Mouse (Mus musculus): ENCODE results near the gene Cacna2d3.

Cacna2d3 gene

DNA sequence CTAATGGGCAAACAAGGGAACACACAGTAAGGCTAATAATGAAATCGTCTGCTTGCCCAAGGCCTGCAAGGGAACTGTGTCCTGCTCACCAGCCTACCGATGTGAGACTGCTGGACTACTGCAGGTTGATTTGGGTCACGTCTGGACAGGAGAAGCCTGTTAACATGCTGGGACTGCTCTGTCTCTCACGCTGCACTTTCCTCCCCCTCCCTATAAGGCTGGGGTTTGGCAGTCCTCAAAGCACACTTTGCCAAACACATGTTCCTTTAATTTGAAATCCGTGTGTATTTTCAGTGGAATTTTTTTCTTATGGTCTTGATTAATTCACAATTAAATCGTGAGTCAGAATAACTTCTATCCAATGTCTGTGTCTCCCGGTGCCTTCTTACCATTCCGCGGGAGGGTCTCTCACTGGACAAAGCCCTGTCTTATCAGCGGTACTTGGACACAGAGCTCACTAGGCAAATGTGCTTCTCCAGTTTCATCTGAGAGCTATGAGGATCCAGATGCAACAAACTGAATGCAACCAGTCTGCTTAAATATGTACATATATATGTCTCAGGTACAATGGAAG, 584.6 kb downstream of the Cacna2d3 start:
- no peak for DNase-seq

DNA sequence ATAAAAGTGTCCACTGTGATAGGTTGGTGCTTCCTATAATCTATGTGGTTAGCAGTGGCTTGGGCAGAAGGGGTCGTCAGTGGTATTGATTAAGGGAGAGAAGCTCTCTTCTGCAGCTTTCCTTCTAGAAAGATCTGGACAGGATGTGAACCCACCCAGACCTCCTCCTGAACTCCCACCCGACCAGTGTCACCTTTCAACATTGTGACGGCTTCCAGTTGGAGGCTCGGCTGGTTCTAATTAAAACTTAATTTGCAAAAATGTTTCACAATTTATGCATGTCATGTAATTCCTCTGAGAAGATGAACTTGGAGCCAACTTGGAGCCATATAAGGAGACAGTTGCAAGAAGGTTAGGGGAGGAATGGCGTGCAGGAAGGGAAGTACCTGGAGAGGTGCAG, 586.8 kb downstream of the Cacna2d3 start:
- DNase-seq, result no peak

DNA sequence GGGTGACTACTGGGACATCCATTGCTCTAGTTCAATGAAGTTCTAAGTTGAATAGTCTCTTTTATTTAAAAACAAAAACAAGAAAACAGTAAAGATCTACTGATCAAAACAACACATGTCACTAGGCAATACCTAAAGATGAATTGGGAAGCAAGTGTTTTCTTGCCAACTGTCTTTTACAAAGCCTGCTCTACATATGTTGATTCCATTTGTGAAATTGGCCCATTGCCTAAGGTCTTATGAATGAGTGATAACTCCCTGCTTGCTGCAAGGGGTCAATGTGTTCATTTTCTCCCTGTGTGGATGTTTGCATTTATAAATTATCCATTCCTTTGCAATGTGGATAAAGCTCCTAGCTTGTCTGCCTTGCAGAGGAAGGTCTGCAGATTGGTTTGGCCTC, 591.2 kb downstream of the Cacna2d3 start:
- no peak for DNase-seq

DNA sequence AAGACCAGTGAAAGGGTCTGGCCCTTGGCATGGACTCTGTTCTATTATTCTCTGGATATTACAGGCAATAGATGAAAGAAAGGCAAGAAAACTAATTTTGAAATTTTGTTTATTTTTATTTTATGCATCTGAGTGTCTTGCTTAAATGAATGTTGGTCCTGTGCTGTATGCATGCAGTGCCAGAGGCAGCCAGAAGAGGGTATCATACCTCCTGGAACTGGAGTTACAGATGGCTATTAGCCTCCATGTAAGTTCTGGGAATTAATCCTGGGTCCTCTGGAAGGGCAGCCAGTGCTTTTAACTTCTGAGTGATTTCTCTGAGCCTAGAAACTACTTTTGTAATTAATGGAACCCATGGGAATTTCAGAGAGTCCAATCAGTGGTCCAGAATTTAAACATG, 597.8 kb downstream of the Cacna2d3 start:
- DNase-seq, result no peak

DNA sequence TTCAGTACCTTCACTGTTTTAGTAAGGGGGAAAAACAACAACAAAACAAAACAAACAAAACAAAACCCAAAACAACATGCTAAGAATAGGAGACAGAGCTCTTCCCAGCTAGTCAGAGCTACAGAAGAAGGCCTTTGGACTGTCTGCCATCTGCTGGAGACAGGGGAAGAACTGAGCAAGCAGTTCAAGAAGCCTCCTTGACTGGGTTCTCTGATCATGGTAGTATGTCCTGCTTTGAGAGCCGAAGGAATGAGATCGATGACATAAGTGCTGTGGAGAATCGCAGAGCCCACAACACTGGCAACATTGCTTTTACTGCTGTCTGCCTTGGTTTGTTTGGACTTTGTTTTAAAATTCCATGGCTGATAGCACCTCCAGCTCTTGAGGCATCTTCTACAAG, 598.9 kb downstream of the Cacna2d3 start:
- no peak for DNase-seq

DNA sequence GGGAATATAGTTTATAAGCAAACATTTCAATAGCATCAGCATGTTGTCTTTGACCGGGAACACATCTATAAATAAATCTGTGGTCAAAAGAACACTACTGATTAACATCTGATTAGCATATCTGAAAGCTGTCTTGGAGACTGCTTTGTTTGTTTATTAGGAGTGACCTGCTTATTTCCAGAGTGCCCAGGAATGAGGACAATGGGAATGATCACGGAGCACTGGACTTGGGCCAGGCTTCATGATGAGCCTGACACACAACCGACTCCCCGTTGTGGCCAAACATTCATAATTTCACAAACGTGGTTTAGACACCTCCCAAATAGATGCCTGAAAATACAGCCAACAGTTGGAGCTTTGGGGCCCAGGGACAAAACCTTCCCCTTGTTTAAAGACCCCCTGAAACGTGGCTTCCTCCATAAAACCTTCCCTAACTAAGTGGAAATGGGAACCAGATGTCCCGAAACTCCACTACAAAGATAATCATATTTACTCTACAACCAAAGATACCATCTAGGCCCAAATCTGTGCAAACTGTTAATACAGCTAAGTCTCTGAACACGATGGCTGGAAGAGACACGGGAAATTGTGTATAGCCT, 607.7 kb downstream of the Cacna2d3 start:
- DNase-seq, result no peak

DNA sequence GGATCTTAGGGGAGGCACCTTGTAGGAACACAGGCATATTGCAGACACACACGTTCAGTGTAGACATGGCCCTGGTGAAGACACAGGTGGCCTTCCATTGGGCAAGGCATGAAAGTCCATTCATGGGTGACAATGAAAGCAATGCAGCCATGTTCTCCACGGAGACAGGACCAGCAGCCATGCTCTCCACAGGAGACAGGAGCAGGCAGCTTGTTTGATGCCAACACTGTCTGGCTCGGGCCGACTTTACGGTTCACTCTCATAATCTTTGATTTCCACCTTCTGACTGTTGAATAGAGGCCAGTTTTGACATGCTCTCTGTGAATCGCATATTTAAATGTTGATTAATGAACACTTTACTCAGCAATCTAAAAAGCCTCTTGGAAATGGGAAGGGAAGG, 610.0 kb downstream of the Cacna2d3 start:
- no peak for DNase-seq

DNA sequence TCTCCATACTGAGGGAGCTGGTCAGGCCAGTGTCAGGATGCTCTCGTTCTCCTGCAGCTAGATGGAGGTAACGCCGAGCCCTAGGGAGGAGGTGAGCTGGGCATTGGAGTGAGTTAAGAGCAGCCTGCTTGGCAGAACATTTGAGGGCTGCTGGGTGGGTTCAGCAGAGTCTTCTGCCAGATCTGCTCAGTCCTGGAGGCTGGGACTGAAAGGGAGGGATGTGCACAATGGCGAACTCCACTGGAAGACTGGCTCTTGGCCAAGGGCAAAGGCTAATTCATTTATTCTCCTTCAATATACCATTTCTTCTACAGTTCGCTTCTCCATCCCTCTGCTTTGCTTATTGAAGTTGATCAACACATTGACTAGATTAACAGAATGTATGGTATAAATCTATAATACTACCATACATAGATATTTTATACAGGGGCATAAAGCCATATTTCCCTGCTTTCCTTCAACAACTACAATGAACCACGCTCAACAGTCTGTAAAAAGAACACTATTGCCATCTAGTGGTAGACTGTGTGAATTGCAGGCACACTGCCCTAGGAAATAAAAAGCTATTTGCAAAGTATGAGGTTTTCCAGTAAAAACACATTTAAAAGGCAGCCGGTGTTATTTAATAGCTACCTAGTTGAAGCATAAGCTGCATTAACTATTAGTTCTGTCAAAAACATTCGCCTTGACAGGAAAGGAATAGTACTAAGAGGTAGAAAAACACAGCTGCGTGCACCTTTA, 611.1 kb downstream of the Cacna2d3 start:
- DNase-seq, result no peak

DNA sequence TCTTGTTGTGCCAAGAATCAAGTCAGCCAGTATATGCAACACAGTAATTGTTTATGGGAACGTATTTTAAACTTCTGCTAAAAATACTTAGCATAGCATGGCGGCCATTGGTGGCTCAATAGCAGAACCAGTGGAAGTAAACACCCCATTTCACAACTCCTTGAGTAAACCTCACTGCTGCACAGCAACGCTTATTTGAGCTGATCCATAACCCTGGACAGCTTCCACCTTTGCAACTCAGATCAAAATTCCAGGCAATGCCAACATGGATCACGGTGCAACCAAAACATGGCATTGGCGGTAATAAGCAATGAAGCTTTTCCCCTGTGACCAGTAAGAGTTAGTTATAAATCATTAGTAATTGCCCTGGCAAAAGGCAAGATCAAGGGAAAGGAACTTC, 614.2 kb downstream of the Cacna2d3 start:
- no peak for DNase-seq

DNA sequence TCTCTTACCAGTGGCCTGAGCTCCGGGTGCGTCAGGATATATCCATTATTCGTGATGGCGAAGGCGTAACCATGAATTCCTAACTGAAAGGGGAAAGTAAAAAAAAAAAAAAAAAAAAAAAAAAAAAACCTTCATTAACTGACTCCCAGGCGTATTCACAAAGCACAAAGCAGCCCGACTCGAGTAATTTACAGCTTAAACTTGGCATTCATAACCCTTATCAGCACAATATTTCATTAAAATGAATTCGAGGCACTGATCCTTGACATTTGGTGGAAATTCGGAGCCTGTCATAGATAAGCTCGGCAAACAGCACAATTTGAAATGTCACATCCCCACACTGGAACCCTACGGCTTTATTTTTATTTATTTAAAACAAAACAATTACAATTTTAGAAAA, 623.9 kb downstream of the Cacna2d3 start:
- no peak for DNase-seq

DNA sequence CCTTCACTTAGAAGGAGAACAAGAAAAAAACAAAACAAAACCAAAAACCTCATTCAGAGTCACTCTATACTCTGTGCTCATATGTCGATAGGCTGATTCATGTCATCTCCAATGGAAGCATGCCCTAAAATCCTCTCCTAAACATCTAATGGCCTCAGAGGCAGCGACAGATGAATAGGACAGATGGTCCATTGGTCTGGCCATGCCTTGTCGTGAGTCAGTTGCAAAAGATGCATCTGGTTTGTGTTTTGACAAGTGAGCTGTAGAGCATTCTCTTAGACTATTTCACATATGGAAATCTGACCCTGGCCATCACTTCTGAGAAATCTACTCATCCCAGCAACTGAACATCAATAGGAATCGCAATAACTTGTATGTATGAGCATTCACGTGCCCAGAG, 626.2 kb downstream of the Cacna2d3 start:
- DNase-seq, result no peak

DNA sequence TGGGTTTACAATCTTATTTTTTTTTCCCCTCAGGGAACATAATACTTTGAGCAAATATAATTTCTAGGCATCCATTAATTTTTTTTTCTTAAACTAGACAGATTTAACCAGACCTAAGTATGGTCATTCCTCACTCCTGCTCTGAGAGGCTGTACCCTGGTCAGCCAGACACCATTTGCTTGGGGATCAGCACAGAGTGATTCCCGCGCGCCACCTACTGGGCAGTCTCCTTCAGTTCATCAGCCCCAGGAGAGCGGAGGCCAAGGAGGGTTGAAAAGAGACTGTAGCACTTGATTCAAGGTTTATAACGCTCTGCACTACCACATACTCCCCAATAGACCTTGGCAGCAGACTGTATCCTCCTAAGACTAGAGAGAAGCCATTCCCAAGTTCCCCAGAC, 631.6 kb downstream of the Cacna2d3 start:
- no peak for DNase-seq

DNA sequence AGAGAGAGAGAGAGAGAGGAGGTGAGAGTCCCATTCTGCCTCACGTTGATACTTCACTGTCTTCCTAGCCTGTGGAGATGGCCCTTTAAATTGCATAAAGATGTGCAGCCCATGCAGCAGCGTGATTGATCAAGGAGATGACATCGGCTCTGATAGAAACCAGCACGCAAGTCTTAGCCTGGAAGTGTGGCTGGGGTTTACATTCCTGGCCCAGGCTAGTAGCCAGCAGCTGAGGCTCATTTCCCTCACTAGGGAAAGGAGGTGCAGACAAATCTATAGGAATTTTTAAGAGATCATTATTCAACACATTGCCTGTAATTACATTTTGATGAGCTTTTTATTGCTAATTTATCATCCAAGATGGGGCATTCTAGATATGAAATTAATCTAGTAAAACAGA, 635.1 kb downstream of the Cacna2d3 start:
- no peak for DNase-seq

DNA sequence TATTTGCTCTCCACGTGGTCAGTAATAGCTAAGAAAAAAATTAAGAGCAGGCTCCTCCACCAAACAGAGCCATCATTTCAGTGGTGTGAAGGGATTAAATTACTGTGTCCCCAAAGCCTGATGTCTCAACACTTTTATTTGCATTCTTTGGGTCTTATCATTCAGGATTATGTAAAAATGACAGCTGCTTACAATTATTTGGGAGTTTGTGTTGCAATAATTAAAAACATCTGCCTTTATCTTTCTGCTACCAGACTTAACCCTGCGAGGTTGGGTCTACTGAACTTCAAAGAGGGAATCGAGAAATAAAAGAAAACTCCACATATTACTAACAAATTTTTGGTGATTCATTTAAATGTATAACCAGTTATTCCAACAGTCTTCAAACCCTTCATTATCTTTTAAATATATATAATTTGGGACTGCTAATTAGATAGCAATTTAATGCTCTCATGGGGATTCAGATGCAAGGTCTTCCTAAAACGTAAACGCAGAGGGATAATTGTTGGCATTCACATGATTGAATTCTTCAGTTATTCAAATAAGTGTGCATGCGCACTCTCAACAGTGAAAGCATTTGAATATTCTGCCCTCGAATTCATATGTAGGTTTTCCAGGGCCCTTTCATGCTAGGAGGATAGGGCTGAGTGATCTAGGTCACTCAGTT, 636.0 kb downstream of the Cacna2d3 start:
- no peak for DNase-seq

DNA sequence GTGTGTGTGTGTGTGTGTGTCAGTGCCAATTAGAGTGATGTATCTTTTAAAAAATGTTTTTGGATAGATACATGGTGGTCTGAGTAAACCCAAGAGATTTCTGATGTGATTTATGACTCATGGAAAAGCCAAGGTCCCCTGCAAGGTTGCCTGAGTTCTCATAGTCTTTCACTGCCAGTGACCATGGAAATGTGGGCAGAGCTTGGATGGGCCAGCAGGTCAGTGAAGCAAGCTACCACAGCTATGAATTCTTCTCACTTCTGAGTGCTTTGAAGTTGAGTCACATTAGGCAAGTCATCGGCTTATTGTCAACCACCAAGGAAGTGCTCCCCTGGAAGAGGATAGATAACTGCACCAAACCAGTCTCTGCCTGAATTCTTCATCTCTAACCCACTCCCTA, 639.5 kb downstream of the Cacna2d3 start:
- no peak for DNase-seq

DNA sequence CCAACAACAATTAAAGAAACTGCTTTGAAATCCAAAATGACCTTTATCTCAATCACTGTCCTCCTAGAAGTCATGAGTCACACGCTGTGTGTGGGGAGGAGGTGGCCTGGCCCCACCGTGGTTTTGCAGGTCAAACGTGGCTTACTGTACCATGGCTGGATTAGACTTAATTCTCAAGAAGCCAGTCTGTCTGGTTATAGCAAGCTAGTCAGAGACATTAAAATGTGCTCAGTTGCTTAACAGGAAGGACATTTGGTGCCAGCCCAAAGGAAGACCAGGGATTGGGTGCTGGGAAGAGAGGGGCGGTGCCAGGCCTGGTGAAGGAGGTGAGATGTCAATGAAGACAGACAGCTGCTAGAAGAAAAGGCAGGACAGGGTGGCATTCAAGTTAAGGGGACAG, 641.0 kb downstream of the Cacna2d3 start:
- DNase-seq, result no peak

DNA sequence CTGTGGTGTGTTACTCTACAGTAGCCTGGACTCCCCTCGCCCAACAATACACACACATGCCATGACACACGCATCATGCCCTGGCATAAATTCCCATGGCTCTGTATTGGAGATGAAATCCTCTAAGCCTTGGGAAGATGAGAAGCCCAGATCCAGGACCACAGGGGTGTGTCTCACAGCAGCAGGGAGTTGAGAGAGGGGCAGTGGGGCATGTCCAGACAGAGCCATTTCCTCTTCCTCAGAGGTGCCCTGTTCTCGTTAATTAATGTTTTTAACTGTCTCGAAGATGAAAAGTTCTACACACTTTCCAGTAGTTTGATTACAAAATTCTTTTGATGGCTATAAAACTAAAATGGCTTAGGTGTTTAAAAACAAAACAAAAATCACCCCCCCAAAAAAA, 641.4 kb downstream of the Cacna2d3 start:
- DNase-seq, result no peak

DNA sequence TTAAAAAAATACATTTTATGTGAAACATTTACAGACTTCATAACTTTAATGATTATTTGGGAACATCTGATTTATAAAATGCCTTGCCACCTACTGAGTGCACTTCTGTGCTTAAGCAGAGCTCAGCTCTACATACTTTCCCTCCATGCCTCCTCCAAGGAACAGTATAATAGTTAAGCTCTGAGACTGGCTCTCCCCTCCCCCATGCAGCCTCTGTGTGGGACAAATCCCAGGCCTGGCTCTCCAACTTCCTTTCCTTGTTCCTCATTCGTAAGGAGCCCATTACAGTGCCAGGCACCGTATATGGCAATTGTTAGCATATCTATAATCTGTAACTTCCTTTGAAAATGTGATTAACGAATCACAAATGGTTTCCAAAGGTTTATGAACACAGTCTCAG, 644.2 kb downstream of the Cacna2d3 start:
- DNase-seq, result no peak

DNA sequence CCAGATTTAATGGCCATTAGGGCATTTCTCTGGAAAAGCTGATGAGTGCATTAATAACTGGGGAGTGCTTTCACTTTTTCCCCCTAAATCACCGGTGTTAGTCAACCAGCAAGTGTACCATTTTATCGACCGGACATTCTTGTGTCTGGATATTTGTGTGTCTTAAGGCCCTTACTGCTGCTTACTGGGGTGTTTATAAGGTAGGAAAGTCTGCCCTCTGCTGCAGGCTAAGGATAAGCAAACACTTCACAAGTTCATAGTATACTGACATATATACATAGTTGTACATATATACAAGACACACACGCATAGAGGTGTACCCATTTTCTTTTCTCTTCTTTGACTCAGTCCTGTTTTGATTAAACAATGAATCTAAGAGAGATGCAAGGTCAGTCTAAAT, 647.9 kb downstream of the Cacna2d3 start:
- DNase-seq, result no peak

DNA sequence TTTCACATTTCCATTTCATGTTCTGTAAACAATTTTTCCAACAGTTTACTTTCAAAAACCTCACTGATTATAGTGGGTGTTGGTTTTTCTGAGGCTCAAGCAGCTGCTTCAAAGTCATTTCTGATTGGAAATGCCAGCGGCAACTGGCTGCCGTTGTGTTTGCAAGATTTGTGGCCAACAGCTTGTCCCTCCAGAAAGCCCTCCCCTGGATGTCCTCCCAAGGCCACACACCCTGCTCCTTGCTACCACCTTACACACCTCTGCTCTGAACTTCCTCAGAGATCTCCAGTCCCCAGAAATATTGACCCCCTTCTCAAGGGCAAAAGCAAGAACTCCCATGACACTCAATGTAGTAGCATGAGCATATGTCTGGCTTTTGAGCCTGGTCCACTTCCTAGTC, 659.0 kb downstream of the Cacna2d3 start:
- DNase-seq, result no peak

DNA sequence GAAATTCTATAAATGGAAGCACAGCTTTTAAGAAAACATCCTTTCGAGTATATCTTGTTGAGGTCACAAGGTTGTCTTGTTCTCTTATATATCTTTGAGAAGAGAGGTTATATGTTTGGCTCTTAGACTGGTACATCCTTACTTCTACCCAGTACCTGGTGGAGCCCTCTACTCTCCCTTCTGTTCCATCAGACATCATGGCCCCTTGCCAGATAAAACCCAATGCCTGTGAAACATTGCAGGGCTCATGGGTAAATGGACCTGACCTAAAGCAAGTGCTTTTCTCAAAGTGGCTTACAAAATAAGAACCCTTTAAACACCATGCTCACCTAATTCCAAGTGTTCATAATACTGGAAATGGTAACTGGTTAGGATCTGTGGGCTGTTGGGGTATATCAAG, 660.2 kb downstream of the Cacna2d3 start:
- no peak for DNase-seq

DNA sequence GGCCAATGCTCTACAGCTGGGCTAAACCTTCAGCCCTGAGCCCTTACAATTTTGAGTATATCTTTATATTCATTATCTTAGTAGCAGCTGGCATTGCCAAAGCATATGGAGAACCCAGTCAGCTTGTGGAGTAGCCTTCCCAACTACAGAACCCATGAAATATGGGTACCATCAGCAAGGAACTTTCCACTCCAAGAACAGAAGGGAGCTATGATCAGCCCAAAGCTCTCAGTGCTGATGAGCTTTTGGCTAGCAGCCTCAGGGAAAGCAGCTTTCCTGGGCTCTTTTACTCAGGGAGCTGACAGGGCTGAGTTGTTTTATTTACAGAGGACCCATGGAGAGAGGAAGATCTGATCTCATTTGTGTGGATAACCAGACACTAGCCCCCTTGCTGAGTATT, 661.0 kb downstream of the Cacna2d3 start:
- DNase-seq, result no peak

DNA sequence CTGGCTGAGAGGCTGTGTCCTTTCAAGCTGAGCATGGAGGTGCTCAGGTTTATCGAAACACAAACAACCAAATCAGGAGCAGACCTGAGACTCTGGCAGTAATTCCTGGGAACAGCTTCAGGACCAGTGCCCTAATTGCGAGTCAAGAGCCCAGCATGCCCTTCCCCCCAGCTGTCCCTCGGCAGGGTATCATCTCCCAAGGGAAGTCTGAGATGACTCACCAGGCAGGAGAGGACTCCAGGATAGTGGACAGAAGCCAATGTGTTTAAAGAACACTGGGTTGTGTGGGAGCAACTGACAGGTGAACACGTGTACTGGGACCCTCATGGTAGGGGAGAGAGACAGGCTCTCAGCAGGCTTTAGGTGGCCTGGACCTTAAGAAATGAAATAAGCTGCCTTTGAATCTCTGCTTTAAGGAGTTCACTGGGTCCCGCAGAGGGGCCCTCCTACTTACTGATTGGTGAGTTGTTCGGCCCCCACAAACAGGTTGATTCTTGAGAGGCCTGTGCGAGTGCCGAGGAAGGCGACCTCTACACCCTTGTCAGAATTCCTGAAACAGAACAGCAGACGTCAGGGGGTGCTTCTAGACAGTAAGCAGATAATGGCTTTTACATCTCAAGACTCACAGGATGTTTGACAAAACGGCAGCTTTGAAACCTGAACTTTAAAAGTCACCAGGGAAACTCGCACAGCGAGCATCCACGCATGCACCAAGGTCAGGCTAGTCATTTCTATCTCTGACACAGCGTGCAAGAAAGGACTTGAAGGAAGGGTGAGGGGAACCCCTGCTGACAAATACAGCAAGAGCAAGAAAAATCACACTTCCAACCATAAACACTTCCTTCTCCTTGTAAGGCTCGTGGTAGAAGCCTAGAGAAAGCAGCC, 669.5 kb downstream of the Cacna2d3 start:
- DNase-seq, result no peak
